Mouse (Mus musculus) lung, postnatal 4 days (tissue): ENCODE results near the gene Nrl.

ENCODE experiments used
- DNase-seq, 2 experiments: peaks; one replicate each; pipeline ENCODE4 v3.0.0; 2021

Gene Nrl

GRCm38 (mm10) chr14:55527940-55528339, 3.2 kb upstream of the Nrl start:
- peak; percentile 8 to 39 for DNase-seq

DNA sequence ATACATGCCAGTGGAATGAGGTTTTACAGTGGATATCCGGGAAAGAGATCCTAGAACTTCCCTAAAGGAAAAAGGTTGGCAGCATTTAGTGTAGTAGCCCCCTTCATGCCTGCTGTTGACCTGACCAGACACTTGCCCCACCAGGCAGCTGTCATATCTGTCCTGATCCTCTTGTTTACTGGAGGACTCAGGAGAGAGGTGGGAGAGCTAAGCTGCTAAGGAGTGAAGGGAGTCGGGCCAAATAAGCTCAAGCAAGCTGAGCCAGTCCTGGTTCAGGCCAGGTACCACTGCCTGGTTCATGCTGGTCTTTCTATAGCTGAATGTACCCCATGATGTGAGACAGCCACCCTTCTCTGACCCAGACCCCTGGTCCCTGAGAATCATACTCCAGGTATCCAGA, 1.9 kb upstream of the Nrl start:
- DNase-seq = peak in 1 of 2 experiments; percentile 4

GRCm38 (mm10) chr14:55524062-55524461, 719 bp downstream of the Nrl start:
- DNase-seq = peak in 1 of 2 experiments; percentile 6

GRCm38 (mm10) chr14:55520451-55521361, 4.1 kb downstream of the Nrl start:
- DNase-seq = peak in 1 of 2 experiments; percentile 33

- peak in 1 of 2 experiments; percentile 6 for DNase-seq
These were observed 5.2 kb downstream of the Nrl start for GRCm38 (mm10) chr14:55519604-55520003.

- DNase-seq = peak in 1 of 2 experiments; percentile 13
These were observed 5.9 kb downstream of the Nrl start for GRCm38 (mm10) chr14:55518897-55519296.

GRCm38 (mm10) chr14:55515846-55516245, 8.9 kb downstream of the Nrl start:
- no peak for DNase-seq

DNA sequence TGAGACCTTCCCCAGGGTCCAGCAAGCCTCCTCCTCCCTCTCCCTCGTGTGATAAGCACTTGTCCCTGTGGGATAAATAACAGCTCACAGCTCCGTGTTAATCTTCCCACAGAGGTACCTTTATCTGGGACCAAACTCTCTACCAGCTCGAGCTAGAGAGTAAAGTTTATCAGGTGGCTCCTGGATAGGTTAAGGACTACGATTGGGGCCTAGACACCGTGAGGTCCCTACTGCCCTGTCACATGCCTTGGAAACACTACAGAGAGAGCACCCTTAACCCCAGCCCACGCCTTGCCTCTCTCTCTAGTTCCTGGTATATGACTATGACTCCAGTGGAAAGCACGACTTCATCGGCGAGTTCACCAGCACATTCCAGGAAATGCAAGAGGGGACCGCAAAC, 10.9 kb downstream of the Nrl start:
- DNase-seq = no peak

DNA sequence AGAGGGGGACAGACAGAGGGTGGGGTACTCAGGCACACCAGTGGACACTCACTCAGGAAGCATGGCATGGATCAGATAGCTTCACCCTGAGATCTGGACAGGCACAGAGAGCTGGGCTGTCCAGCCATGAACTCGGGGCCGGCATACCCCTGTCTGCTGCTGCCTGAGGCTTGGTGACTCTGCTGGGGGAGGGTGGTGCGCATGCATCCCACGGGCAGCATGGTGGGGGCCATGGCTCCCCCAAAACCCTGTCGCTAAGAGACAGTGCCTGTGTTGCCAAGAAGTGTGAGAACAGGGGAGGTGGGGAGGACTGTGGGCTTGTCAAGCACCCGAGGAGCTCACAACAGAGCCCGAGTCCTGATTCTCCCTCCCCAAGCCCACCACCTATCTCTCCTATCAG, 13.7 kb downstream of the Nrl start:
- DNase-seq = no peak

GRCm38 (mm10) chr14:55510125-55510731, 14.6 kb downstream of the Nrl start, which contains the start of gene Cpne6:
Cpne6 (plus strand) TSS chr14:55510445.
- DNase-seq = no peak

DNA sequence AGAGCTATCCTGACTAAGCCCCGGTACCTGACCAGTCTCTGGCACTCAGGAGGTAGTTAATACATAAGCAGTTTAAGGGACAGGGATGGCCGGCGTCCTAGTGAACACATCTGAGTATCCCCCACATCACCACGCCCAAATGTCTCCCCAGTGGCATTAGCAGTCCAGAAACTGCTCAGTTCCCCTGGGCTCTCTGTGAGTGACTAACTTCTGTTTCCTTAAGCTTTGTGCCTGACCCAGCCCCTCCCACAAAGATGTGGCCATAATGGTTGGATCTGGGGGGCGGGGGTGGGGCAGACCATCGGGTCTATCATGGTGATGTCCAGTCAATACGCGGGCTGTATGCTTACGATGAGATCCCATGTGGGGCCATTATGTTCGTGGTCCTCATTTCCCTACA, 15.2 kb downstream of the Nrl start:
- no peak for DNase-seq

DNA sequence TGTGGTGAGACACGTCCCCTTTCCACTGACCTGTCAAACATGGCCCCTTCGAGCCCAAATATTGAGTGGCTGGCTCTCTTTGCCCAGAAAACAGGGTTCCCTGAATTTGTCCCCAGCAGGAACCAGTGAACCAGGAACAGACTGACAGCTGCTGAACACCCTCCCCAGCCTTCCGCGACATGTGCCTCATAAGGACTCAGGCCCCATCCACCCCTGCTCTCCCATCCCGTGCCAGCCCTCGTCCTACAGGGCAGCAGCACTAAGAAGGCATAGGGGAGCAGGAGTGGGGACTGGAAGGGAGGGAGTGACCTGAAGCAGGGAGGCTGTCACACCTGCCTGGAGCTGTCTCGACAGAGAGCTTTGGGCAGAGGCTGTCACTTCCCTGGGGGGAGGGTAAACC, 17.0 kb downstream of the Nrl start:
- DNase-seq = no peak

- no peak for DNase-seq
These were observed 19.2 kb downstream of the Nrl start for GRCm38 (mm10) chr14:55505612-55506011.

DNA sequence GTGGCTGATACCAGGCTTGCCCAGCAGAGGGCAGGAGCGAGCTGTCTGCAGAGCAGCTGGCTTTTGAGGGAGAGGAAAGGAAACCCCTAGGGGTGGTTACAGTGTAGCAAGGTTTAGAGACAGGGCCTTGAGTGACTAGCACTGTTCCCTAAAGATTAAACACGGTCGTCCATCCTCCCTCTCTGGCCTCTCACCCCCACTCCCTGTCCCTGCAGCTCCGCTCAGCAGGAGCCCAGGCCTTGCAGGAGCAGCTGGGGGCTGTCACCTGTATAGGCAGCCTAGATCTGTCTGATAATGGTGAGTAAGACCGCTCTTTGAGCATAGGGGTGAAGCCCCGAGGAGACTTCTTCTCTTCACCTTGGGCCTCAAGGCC, 27.3 kb downstream of the Nrl start:
- peak; percentile 86 to 93 for DNase-seq

DNA sequence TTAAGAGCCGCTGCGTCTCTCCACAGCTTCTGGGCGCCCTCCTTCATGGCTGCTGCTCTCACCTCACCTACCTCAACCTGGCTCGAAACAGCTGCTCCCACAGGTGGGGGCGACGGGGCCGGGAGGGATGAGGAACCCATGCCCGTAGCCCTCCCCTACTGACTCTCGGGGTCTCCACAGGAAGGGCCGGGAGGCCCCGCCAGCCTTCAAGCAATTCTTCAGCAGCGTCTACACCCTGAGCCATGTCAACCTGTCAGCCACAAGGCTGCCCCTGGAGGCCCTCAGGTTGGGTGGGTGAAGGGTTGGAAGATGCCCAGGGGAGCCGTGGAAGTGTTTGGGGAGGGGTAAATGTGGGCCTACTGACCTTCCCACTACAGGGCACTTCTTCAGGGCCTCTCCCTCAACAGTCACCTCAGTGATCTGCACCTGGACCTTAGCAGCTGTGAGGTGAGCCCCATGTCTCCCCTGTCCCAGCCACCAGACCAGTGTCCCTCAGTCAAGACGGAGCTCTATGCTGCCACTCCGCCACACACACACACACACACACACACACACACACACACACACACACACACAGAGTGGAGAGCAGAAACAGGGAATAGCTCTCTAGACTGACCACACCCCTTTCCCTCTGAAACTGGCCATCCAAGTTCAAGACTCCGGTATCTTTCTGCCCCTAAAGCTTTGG, 27.9 kb downstream of the Nrl start:
- DNase-seq = no peak

- DNase-seq = no peak
These were observed 29.1 kb downstream of the Nrl start for GRCm38 (mm10) chr14:55495509-55496240.

GRCm38 (mm10) chr14:55492103-55492502, 32.7 kb downstream of the Nrl start:
- no peak for DNase-seq

DNA sequence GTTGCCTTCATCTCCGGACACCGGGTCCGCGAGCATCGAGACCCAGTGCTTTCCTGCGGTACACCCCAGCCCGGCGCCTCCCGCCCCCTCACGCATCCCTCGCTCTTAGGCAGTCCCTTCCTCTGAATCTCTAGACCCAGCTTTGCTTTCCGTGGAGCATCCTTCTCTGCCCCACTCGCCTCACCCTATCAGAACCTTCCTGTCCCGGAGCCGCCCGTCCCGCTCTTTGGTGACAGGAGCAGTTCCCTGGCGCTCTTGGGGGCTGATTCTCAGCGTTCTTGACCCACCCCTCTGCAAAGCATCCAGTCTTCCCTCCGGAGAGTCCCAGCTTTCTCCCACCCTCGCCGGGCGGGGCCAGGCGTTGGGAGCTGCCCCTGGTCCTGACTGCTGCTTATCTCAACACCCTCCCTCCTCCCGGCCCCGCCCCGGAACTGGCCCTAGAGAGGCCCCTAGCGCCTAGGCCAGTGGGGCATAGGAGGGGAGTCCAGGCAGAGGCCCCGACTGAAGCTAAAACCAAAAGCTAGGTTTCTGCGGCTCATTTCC, 33.4 kb downstream of the Nrl start:
- peak; percentile 60 to 69 for DNase-seq

DNA sequence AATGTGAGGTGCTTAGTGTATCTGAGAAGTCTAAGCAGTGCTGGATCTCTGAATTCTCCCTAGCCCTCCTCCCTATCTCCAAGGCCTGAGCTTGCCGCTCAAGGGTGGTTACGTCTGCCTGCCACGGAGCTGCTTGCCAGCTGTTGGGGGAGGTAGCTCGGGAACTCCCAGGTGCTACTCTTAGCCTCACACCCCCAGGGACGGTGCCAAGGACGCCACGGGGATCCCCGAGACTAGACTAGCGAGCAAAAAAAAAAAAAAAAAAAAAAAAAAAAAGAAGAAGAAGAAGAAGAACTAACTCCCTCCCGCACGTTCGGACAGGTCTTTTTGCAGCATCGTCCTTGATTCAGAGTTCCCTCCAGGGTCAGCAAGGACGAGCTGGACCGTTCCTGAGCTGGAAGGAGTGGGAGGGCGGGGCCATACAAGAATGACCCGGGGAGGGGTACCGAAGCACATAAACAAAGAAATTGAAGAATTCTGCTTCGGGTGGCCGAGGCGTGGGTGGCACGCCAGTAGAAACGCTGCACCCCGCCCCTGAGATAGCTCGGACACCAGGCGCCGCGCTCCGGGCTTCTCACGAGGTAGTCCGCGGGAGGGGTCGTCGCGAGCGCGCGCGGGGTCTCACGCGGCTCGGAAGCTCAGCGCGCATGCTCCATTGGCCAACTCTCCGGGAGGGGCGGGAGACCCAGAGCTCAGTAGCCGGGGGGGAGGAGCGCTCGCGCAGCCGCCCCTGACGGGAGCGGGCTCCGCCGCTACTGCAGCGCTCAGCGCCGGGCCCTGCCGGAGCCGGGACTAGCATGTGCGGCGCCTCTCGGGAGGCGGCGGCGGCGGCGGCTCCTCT, 34.2 kb downstream of the Nrl start, which contains the start of gene Carmil3:
Gene Carmil3, plus strand, starts transcription at position 291 of the 841 bp plus-strand sequence.
- peak; percentile 59 to 71 for DNase-seq

GRCm38 (mm10) chr14:55486836-55487235, 37.9 kb downstream of the Nrl start:
- DNase-seq = no peak

GRCm38 (mm10) chr14:55484430-55485085, 40.2 kb downstream of the Nrl start:
- no peak for DNase-seq
